Mouse (Mus musculus): Measurements from ENCODE around the gene Olfr787. TPM values are rescaled to one million over a fixed set of nuclear protein-coding genes. Genes with fewer than 3 reads are reported as not detected.

Gene Olfr787
- polyA plus RNA-seq, 1 experiment from 2014 or later: not detected

Other genes starting within 250 kb of the Olfr787 start
- gene Olfr774, start 225.7 kb upstream of the Olfr787 start, polyA plus RNA-seq (2014; fragmentation: Nextera tagmentation; extraction: Ambion mirVana): not detected in 2 replicates
- gene Olfr775, start 213.4 kb upstream of the Olfr787 start, polyA plus RNA-seq (2014; fragmentation: Nextera tagmentation; extraction: Ambion mirVana): not detected in 2 replicates
- gene Olfr776, start 202.7 kb upstream of the Olfr787 start, polyA plus RNA-seq (2014; fragmentation: Nextera tagmentation; extraction: Ambion mirVana): not detected in 2 replicates
- not detected in 2 replicates for gene Olfr777, start 190.4 kb upstream of the Olfr787 start, polyA plus RNA-seq (2014; fragmentation: Nextera tagmentation; extraction: Ambion mirVana)
- not detected in 2 replicates for gene Olfr780, start 143.7 kb upstream of the Olfr787 start, polyA plus RNA-seq (2014; fragmentation: Nextera tagmentation; extraction: Ambion mirVana)
- not detected in 2 replicates for gene Olfr781, start 133.0 kb upstream of the Olfr787 start, polyA plus RNA-seq (2014; fragmentation: Nextera tagmentation; extraction: Ambion mirVana)
- not detected in 2 replicates for gene Olfr782, start 113.0 kb upstream of the Olfr787 start, polyA plus RNA-seq (2014; fragmentation: Nextera tagmentation; extraction: Ambion mirVana)
- gene Olfr784, start 77.8 kb upstream of the Olfr787 start, polyA plus RNA-seq (2014; fragmentation: Nextera tagmentation; extraction: Ambion mirVana): 0.15 TPM in 1 of 2 replicates, not detected in the other
- gene Olfr785, start 56.4 kb upstream of the Olfr787 start, polyA plus RNA-seq (2014; fragmentation: Nextera tagmentation; extraction: Ambion mirVana): not detected in 2 replicates
- gene Olfr786, start 34.6 kb upstream of the Olfr787 start, polyA plus RNA-seq (2014; fragmentation: Nextera tagmentation; extraction: Ambion mirVana): not detected in 2 replicates
- gene Olfr788, start 9.1 kb downstream of the Olfr787 start, polyA plus RNA-seq (2014; fragmentation: Nextera tagmentation; extraction: Ambion mirVana): not detected in 2 replicates
- gene Olfr789, start 22.9 kb downstream of the Olfr787 start, polyA plus RNA-seq (2014; fragmentation: Nextera tagmentation; extraction: Ambion mirVana): not detected in 2 replicates
- not detected in 2 replicates for gene Olfr790, start 36.6 kb downstream of the Olfr787 start, polyA plus RNA-seq (2014; fragmentation: Nextera tagmentation; extraction: Ambion mirVana)
- not detected in 2 replicates for gene Olfr791, start 59.9 kb downstream of the Olfr787 start, polyA plus RNA-seq (2014; fragmentation: Nextera tagmentation; extraction: Ambion mirVana)
- gene Olfr792, start 77.3 kb downstream of the Olfr787 start, polyA plus RNA-seq (2014; fragmentation: Nextera tagmentation; extraction: Ambion mirVana): not detected in 2 replicates
- not detected in 2 replicates for gene Olfr794, start 105.8 kb downstream of the Olfr787 start, polyA plus RNA-seq (2014; fragmentation: Nextera tagmentation; extraction: Ambion mirVana)
- gene Olfr796, start 150.7 kb downstream of the Olfr787 start, polyA plus RNA-seq (2014; fragmentation: Nextera tagmentation; extraction: Ambion mirVana): 0.07 TPM in 1 of 2 replicates, not detected in the other
- not detected in 2 replicates for gene Olfr798, start 166.1 kb downstream of the Olfr787 start, polyA plus RNA-seq (2014; fragmentation: Nextera tagmentation; extraction: Ambion mirVana)
- gene Olfr799, start 175.6 kb downstream of the Olfr787 start, polyA plus RNA-seq (2014; fragmentation: Nextera tagmentation; extraction: Ambion mirVana): not detected in 2 replicates
- gene Olfr800, start 195.8 kb downstream of the Olfr787 start, polyA plus RNA-seq (2014; fragmentation: Nextera tagmentation; extraction: Ambion mirVana): not detected in 2 replicates
- gene Olfr801, start 212.0 kb downstream of the Olfr787 start, polyA plus RNA-seq (2014; fragmentation: Nextera tagmentation; extraction: Ambion mirVana): not detected in 2 replicates
- not detected in 2 replicates for gene Olfr802, start 226.3 kb downstream of the Olfr787 start, polyA plus RNA-seq (2014; fragmentation: Nextera tagmentation; extraction: Ambion mirVana)
- gene Olfr803, start 232.4 kb downstream of the Olfr787 start, polyA plus RNA-seq (2014; fragmentation: Nextera tagmentation; extraction: Ambion mirVana): not detected in 2 replicates
- not detected in 2 replicates for gene Olfr804, start 241.3 kb downstream of the Olfr787 start, polyA plus RNA-seq (2014; fragmentation: Nextera tagmentation; extraction: Ambion mirVana)